Mouse (Mus musculus) kidney, embryonic 14.5 days (tissue): ENCODE results near the gene Tgds. TPM values are rescaled to one million over a fixed set of nuclear protein-coding genes. Genes with fewer than 3 reads are reported as not detected.

Experiments used
- ATAC-seq: fragments of 200-750 bp; cut with Nextera tagmentation; 2 replicates; pipeline ENCODE4 v1.8.0; 2017; ENCODE audit warnings: moderate number of reproducible peaks, mild to moderate bottlenecking, moderate TSS enrichment, moderate library complexity; ENCODE audit not compliant: low FRiP score, low TSS enrichment
- H3K27ac ChIP-seq: fragments of 300-500 bp; sonication (generic); 2 replicates; pipeline ENCODE4 v1.5.1; 2014; ENCODE audit warnings: low read depth, mild to moderate bottlenecking, low read length, moderate library complexity, mixed read lengths
- H3K27me3 ChIP-seq: fragments of 300-500 bp; sonication (generic); 2 replicates; pipeline ENCODE4 v1.6.1; 2014; ENCODE audit warnings: mild to moderate bottlenecking, low read length; ENCODE audit not compliant: control insufficient read depth, insufficient read depth
- H3K36me3 ChIP-seq: fragments of 300-500 bp; sonication (generic); 2 replicates; pipeline ENCODE4 v1.6.1; 2014; ENCODE audit warnings: low read length, mixed read lengths; ENCODE audit not compliant: control insufficient read depth, insufficient read depth
- H3K4me1 ChIP-seq: fragments of 300-500 bp; sonication (generic); 2 replicates; pipeline ENCODE4 v1.6.1; 2014; ENCODE audit warnings: low read length, mixed read lengths; ENCODE audit not compliant: control insufficient read depth, insufficient read depth
- H3K4me2 ChIP-seq: fragments of 300-500 bp; sonication (generic); replicated peaks from 2 replicates; pipeline ENCODE4 v1.6.1; 2014; ENCODE audit warnings: low read depth, mild to moderate bottlenecking, low read length
- H3K4me3 ChIP-seq: fragments of 300-500 bp; sonication (generic); 2 replicates; pipeline ENCODE4 v1.5.1; 2014; ENCODE audit warnings: mild to moderate bottlenecking, low read length
- H3K9ac ChIP-seq: fragments of 300-500 bp; sonication (generic); 2 replicates; pipeline ENCODE4 v1.6.1; 2014; ENCODE audit warnings: low read depth, mild to moderate bottlenecking, low read length, moderate library complexity
- H3K9me3 ChIP-seq: fragments of 300-500 bp; sonication (generic); 2 replicates; pipeline ENCODE4 v1.6.1; 2016; ENCODE audit warnings: low read length; ENCODE audit not compliant: control insufficient read depth
- WGBS: fragments of 180-500 bp; shearing (Covaris S2); extraction: QIAGEN DNeasy Blood & Tissue Kit; methylation state at CpG from one replicate; pipeline ENCODE4 v1.1.7; 2014; 5-methylcytosine and 5-hydroxymethylcytosine counted together
- polyA plus RNA-seq: library from polyadenylated mRNA; unstranded; fragments of >200 nt; fragmentation: Nextera tagmentation; extraction: Ambion mirVana; gene quantifications from 2 replicates; pipeline ENCODE4 v1.2.1, GENCODE M21; 2014

The Tgds gene
- polyA plus RNA-seq, result 33.0 and 35.3 TPM in 2 replicates

DNA sequence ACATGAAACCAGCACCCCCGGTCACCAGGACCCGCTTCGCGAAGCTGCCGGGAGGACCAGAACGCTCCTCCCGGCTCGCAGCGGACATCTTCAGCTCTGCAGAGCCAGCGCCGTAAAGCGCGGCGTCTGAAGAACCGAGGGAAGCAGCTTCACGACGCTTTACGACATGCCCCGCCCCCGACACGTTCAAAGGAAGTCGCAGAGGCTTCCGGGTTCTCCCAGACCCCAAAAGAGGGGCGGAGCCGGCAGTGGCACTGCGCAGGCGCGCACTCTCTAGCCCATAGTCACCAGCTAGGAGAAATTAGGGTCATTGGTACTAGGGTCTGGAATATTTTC lies at the start of gene Tgds:
Gene Tgds, minus strand, starts transcription at position 114 of the 336 bp plus-strand sequence.
- WGBS, result under 1% methylated on average over 28 of the region's 28 CpGs

DNA sequence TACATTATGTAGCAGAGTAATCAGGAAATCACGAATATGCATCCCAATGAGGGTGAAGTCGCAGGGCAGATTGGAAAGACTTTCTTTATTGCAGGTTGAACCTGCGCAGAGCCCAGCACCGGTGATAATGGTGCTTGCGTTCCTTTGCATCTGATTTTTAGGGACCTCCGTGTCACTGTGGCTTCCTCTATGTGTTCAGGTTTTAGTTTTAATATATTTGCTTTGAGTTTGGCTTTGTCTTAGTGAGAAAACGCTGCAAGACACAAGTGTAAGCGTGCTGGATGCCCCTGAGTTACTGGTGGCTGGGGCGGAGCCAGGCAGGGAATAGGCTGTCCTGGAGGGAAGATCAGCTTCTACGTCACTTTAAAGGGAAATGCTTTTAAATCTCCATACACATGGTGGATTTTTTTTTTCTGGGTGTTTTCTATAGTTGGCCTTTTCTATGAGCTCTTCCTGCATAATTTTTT lies 48.2 kb upstream of the Tgds start:
- Histone ChIP-seq H3K27ac (no peak overlapping the region; the same call in 1 of the 2 replicates), H3K9ac (peak overlapping the region; percentile 60; the same call in 1 of the 2 replicates), H3K4me2 (peak overlapping the region; percentile 50), H3K9me3 (no peaks in the 10 kb centered on the region), H3K27me3 (no peaks in the 10 kb centered on the region), H3K36me3 (no peaks in the 10 kb centered on the region), H3K4me1 (no peaks in the 10 kb centered on the region), H3K4me3 (peak overlapping the region; percentile 51)
- peak; percentile 86 for ATAC-seq
- WGBS, result 3% methylated on average over 10 of the region's 10 CpGs

More for the DNA sequence above, at the start of gene Tgds:
- Histone ChIP-seq H3K27ac (peak within 1 kb of the TSS; percentile 24; the same call in 1 of the 2 replicates), H3K9ac (peak within 1 kb of the TSS; percentile 85), H3K4me2 (peak within 1 kb of the TSS; percentile 75), H3K36me3 (peaks cover 16% of the 10 kb centered on the region; the same call in 1 of the 2 replicates), H3K4me1 (peaks cover 11% of the 10 kb centered on the region), H3K9me3 (peaks cover 3% of the 10 kb centered on the region; the same call in 1 of the 2 replicates), H3K27me3 (peaks cover 4% of the 10 kb centered on the region; the same call in 1 of the 2 replicates), H3K4me3 (peak within 1 kb of the TSS; percentile 84)
- peak; percentile 87 for ATAC-seq

DNA sequence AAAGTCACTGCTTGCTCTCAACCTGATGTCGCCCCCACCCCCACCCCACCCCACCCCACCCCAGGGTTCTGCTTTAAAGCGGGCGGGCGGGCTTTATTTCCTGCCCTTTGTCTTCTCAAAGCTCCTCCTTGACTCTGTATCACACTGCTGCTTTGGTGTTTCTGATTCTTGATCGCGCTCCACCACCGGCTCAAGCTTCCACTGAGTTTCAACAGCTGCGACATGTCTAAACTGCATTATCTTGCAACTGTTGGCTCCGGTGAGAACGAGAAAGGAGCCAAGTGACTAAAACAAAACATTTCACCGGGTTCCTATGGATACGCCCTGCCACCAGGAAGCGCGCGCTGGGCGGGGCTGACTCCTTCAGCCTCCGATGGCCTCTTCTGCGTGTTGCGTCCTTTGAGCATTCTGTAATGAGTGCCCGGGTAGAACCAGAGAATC lies 47.6 kb upstream of the Tgds start:
- H3K36me3 ChIP-seq, result no peaks in the 10 kb centered on the region
- no peaks in the 10 kb centered on the region for H3K9me3 ChIP-seq
- peak; percentile 89 for ATAC-seq
- H3K27ac ChIP-seq, result peak overlapping the region; percentile 33; the same call in 1 of the 2 replicates
- peak overlapping the region; percentile 50 for H3K4me2 ChIP-seq
- under 1% methylated on average over 20 of the region's 20 CpGs for WGBS
- no peaks in the 10 kb centered on the region for H3K4me1 ChIP-seq
- peak overlapping the region; percentile 60 for H3K9ac ChIP-seq
- no peaks in the 10 kb centered on the region for H3K27me3 ChIP-seq
- peak overlapping the region; percentile 51 for H3K4me3 ChIP-seq

DNA sequence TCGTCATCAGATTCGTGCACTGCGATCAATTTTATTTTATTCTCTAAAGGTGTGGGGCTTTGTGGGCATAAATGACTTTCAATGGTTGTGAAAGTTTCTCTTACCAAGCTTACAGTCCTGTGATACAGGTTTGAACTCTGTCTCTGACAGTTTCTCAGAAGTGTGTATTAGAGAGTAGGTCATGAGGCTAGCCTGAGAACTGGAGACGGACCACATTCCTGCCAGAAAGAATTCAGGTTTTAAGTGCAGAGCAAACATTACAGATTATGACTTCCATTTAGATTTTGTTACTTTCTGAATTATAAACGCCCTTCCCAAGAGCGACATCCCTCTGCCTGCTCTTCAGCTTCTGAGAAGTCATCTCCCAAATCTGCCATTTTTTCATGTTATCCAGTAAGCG lies 47.1 kb upstream of the Tgds start:
- ATAC-seq, result 0 out of 2 replicates have a peak, but pooled peaks have one; percentile 13
- Histone ChIP-seq H3K4me2 (peak overlapping the region; percentile 50), H3K4me1 (no peaks in the 10 kb centered on the region), H3K36me3 (no peaks in the 10 kb centered on the region), H3K4me3 (peak overlapping the region; percentile 51), H3K27me3 (no peaks in the 10 kb centered on the region), H3K9me3 (no peaks in the 10 kb centered on the region), H3K27ac (no peak overlapping the region), H3K9ac (peak overlapping the region; percentile 60)
- 32% methylated on average over 7 of the region's 7 CpGs for WGBS

GRCm38 (mm10) chr14:118179251-118179650 lies 46.7 kb upstream of the Tgds start:
- Histone ChIP-seq H3K9ac (no peak overlapping the region), H3K27ac (no peak overlapping the region), H3K27me3 (no peaks in the 10 kb centered on the region), H3K9me3 (no peaks in the 10 kb centered on the region), H3K36me3 (no peaks in the 10 kb centered on the region), H3K4me1 (no peaks in the 10 kb centered on the region), H3K4me3 (no peak overlapping the region; the same call in 1 of the 2 replicates), H3K4me2 (peak overlapping the region; percentile 50)
- no peak for ATAC-seq
- 21% methylated on average over 1 of the region's 1 CpGs for WGBS

DNA sequence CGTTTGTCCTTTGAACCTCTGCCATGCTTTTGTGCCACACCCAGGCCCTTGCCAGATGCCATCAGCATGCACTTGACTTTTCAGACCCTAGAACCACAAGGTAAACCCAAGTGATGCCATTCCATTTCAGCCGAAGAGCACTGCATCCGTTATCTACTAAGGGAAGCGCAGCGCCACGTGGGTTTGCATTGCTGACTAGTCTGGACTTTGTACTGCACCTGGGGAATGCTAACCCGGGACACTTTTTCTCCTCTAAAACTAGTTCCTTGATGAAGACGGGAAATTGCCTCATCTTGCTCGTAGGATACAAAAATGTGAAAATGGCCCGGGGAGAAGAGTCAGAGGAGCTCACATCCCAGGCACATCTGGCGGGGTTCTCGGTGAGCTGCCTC lies 43.1 kb upstream of the Tgds start:
- no peak overlapping the region for H3K4me2 ChIP-seq
- H3K9ac ChIP-seq, result no peak overlapping the region
- H3K4me3 ChIP-seq, result no peak overlapping the region
- no peaks in the 10 kb centered on the region for H3K9me3 ChIP-seq
- no peaks in the 10 kb centered on the region for H3K27me3 ChIP-seq
- no peaks in the 10 kb centered on the region for H3K36me3 ChIP-seq
- no peaks in the 10 kb centered on the region for H3K4me1 ChIP-seq
- ATAC-seq, result no peak
- H3K27ac ChIP-seq, result no peak overlapping the region
- WGBS, result 89% methylated on average over 12 of the region's 12 CpGs

DNA sequence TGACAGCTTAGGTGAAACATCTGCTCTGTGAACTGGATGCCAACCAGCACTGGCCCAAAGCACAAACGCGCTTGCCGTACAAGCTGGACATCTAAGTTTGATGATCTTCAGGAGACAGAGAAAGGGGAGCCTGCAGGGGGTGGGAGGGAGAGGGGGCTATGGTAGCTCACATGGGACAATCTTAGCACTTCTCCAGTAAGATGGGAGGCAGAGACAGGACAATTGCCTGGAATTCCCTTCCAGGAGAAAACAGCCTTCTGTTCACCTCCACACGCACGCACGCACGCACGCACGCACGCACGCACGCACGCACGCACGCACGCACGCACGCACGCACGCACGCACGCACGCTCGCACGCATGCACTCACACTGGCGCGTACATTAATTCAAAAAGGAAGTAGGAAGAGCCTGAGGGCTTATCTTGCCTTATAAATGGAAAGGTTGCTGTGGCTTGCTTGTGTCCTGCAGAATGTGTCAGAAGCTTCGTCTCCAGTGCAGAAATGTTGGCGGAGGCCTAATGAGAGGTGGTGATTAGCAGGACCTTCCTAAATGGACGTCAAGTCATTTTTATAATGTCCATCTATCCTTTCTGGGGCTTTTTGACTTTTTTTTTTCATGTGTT lies 42.6 kb upstream of the Tgds start:
- Histone ChIP-seq H3K27ac (no peak overlapping the region), H3K36me3 (no peaks in the 10 kb centered on the region), H3K27me3 (no peaks in the 10 kb centered on the region), H3K4me1 (no peaks in the 10 kb centered on the region), H3K4me2 (no peak overlapping the region), H3K9ac (no peak overlapping the region), H3K4me3 (no peak overlapping the region), H3K9me3 (no peaks in the 10 kb centered on the region)
- ATAC-seq, result no peak
- WGBS, result 90% methylated on average over 30 of the region's 30 CpGs

GRCm38 (mm10) chr14:118173590-118174203 lies 41.1 kb upstream of the Tgds start:
- Histone ChIP-seq H3K36me3 (peaks cover 3% of the 10 kb centered on the region; the same call in 1 of the 2 replicates), H3K9ac (no peak overlapping the region), H3K9me3 (no peaks in the 10 kb centered on the region), H3K4me1 (no peaks in the 10 kb centered on the region), H3K27me3 (no peaks in the 10 kb centered on the region), H3K4me2 (no peak overlapping the region), H3K27ac (no peak overlapping the region), H3K4me3 (no peak overlapping the region)
- 64% methylated on average over 11 of the region's 11 CpGs for WGBS
- ATAC-seq, result no peak

DNA sequence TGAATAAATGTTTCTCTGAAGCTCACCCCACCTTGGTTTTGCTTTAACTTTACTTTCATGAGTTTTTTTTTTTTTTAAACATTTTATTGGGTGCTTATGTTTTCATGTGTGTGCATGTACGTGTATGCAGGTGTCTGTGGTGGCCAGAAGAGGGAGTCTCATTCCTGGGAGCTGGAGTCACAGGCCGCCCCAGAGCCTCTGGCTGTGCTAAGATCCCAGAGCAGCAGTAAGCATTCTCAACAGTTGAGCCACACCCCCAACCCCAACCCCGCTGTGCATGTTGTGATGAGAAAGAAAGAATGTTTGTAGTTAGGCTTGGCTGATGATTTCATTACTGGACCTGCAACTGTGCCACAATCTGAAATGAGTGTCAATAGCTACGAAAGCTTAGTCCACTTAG lies 36.2 kb upstream of the Tgds start:
- WGBS, result 98% methylated on average over 4 of the region's 4 CpGs
- peaks cover 3% of the 10 kb centered on the region; the same call in 1 of the 2 replicates for H3K36me3 ChIP-seq
- no peak overlapping the region for H3K4me2 ChIP-seq
- H3K4me1 ChIP-seq, result no peaks in the 10 kb centered on the region
- no peak overlapping the region for H3K27ac ChIP-seq
- no peaks in the 10 kb centered on the region for H3K9me3 ChIP-seq
- no peak for ATAC-seq
- H3K4me3 ChIP-seq, result no peak overlapping the region
- H3K27me3 ChIP-seq, result no peaks in the 10 kb centered on the region
- H3K9ac ChIP-seq, result no peak overlapping the region
